Mouse (Mus musculus) limb, embryonic 10.5 days (tissue): Measurements from ENCODE around the gene E2f7. TPM values are rescaled to one million over a fixed set of nuclear protein-coding genes. Genes with fewer than 3 reads are reported as not detected.
"Not testable (repeated sequence)": the region's sequence is repeated elsewhere in the genome, so short reads cannot be mapped to it uniquely, and the experiment has no call there.

Experiments
- DNase-seq: peaks from one replicate; pipeline ENCODE4 v3.0.0-alpha.2; 2017; ENCODE audit warnings: low spot score
- H3K27ac ChIP-seq: fragments of 300-500 bp; sonication (generic); 2 replicates; pipeline ENCODE4 v1.5.1; 2016; ENCODE audit warnings: mild to moderate bottlenecking
- H3K27me3 ChIP-seq: fragments of 300-500 bp; sonication (generic); 2 replicates; pipeline ENCODE4 v1.6.1; 2016; ENCODE audit warnings: low read depth, mild to moderate bottlenecking; ENCODE audit not compliant: poor library complexity, severe bottlenecking
- H3K36me3 ChIP-seq: fragments of 300-500 bp; sonication (generic); 2 replicates; pipeline ENCODE4 v1.6.1; 2016; ENCODE audit warnings: mild to moderate bottlenecking, moderate library complexity
- H3K4me1 ChIP-seq: fragments of 300-500 bp; sonication (generic); 2 replicates; pipeline ENCODE4 v1.6.1; 2016
- H3K4me3 ChIP-seq: fragments of 300-500 bp; sonication (generic); 2 replicates; pipeline ENCODE4 v1.5.1; 2016; ENCODE audit warnings: mild to moderate bottlenecking, moderate library complexity
- H3K9me3 ChIP-seq: fragments of 300-500 bp; sonication (generic); replicated peaks from 2 replicates; pipeline ENCODE4 v1.6.1; 2016; ENCODE audit warnings: mild to moderate bottlenecking
- WGBS: fragments of 180-500 bp; shearing (Covaris S2); methylation state at CpG from one replicate; pipeline ENCODE4 v1.1.7; 2016; 5-methylcytosine and 5-hydroxymethylcytosine counted together
- polyA plus RNA-seq: library from polyadenylated mRNA; unstranded; fragments of >200 nt; fragmentation: Nextera tagmentation; extraction: Ambion mirVana; gene quantifications from 2 replicates; pipeline ENCODE4 v1.2.1, GENCODE M21; 2016

E2f7 gene
- polyA plus RNA-seq, 1 experiment from 2014 or later, result 44.7 TPM

DNA sequence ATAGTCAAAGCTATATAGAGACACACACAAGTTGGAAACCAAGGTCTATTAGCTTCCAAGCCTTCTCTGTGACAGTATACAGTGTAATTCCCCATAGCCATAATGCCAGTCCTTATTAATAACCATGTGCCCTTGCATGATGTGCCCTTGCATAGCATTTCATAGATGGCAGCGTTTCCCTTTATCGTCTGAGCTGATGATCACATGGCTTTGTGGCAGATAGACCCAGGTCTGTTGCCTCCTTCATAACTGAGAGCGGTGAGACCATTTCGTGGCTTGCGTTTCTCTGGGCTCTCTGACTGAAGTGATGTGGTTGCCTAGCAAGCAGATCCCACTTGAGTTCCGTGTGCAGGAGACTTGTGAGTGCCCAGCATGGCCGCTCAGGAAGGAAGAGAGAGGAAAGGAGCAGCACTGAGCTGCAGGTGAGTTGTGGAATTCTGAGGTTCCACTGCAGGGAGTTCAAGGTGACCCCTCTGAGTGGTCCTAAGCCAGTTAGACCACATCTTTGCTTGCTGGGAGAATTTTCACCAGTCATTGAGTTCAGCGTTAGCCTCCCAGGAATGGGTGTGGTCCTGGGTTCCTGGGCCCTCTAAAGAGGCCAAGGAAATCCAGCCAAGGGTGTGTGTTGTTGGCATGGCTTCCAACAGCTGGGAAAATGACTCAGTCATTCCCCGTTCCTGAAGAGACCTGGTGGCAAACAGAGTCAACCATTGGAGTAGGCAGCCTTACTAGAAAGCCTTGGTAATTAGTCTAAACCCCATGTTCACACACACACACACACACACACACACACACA lies 4.5 kb downstream of the E2f7 start:
- Histone ChIP-seq H3K9me3 (no peaks in the 10 kb centered on the region), H3K27me3 (no peaks in the 10 kb centered on the region), H3K4me3 (no peak overlapping the region), H3K36me3 (peaks cover 75% of the 10 kb centered on the region), H3K27ac (no peak overlapping the region), H3K4me1 (peaks cover 19% of the 10 kb centered on the region)
- 97% methylated on average over 9 of the region's 9 CpGs for WGBS
- no peak for DNase-seq

DNA sequence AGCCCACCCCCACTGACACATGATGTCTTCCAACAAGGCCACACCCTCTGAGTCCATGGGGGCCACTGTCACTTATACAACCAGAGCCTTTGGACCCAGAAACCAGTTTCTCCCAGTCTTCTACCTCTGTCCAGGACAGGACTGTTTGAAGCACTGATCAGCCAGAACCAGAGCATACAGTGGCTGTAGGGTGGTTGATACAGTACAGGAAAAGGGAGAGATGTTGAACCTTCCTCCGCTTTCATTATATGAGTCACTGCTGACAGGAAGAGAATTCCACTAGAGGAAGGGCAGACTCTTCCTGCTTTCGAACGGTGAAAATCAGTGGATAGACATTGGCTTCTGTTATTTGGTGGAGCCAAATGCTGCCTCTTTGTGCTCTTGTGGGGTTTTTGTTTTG lies 7.6 kb downstream of the E2f7 start:
- H3K9me3 ChIP-seq, result no peaks in the 10 kb centered on the region
- H3K27ac ChIP-seq, result no peak overlapping the region
- H3K27me3 ChIP-seq, result no peaks in the 10 kb centered on the region
- 92% methylated on average over 3 of the region's 3 CpGs for WGBS
- no peak for DNase-seq
- H3K4me1 ChIP-seq, result peaks cover 7% of the 10 kb centered on the region; the same call in 1 of the 2 replicates
- H3K36me3 ChIP-seq, result peaks cover 100% of the 10 kb centered on the region
- no peak overlapping the region for H3K4me3 ChIP-seq

DNA sequence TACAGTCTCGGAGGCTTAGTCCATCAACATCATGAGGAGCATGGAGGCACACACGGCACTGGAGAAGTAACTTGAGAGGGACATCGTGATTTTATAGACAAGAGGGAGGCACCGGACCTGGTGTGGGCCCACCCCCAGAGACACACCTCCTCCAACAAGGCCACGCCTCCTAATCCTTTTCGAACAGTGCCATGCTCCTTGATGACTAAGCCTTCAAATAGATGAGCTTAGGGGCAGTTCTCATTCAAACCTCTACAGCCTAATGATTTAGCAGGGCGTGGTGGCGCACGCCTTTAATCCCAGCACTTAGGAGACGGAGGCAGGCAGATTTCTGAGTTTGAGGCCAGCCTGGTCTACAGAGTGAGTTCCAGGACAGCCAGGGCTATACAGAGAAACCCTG lies 10.3 kb downstream of the E2f7 start:
- H3K27ac ChIP-seq, result no peak overlapping the region
- no peaks in the 10 kb centered on the region for H3K27me3 ChIP-seq
- peaks cover 7% of the 10 kb centered on the region; the same call in 1 of the 2 replicates for H3K4me1 ChIP-seq
- no peak overlapping the region for H3K4me3 ChIP-seq
- H3K36me3 ChIP-seq, result peaks cover 98% of the 10 kb centered on the region
- no peaks in the 10 kb centered on the region for H3K9me3 ChIP-seq
- WGBS, result 95% methylated on average over 10 of the region's 10 CpGs
- DNase-seq, result no peak

DNA sequence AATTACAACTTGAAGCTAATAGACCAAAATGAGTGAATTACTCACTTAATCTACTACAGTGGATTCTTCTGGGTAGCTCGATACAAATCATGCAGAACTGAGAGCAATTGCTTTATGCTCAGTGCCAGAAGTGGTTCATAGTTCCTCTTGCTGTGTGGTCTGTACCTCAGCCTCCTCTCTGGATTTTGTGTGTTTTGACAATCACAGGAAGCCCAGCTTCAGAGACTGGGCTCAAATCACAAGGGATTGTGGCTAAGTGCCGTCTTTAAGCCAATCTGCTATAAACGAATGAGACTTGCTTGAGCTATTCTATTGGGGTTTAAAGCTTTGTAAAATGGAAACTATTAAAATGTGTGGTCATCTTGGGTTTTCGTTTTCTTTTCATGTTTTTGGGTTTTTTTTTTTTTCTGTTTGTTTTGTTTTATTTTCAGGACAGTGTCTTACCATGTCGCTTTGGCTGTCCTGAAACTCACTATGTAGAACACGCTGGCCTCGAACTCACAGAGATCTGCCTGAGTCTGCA lies 11.1 kb downstream of the E2f7 start:
- H3K4me3 ChIP-seq, result no peak overlapping the region
- peaks cover 7% of the 10 kb centered on the region; the same call in 1 of the 2 replicates for H3K4me1 ChIP-seq
- no peaks in the 10 kb centered on the region for H3K27me3 ChIP-seq
- WGBS, result 90% methylated on average over 7 of the region's 7 CpGs
- DNase-seq, result no peak
- H3K36me3 ChIP-seq, result peaks cover 98% of the 10 kb centered on the region
- no peak overlapping the region for H3K27ac ChIP-seq
- H3K9me3 ChIP-seq, result no peaks in the 10 kb centered on the region

DNA sequence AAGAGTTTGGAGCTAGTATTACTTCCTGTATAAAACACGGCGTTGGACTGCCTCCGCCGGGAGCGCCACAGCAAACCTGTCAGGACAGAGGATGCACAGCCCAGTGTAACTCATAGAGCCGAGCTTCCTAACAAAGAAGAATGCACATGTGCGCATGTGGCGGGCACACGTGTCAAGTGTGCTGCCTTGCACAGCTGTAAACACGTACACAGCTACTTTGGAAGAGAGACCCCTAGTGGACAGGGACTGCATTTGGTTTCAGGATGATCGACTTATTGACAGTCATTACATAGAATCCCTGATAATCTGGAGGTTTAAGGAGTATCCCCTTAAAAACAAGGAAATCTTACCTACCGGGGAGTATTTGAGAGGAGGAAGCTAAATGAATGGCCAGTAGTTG lies 15.3 kb downstream of the E2f7 start:
- H3K27me3 ChIP-seq, H3K9me3 ChIP-seq, H3K4me3 ChIP-seq, H3K27ac ChIP-seq, H3K4me1 ChIP-seq, DNase-seq: not testable (repeated sequence)
- H3K36me3 ChIP-seq, result peaks cover 98% of the 10 kb centered on the region
- 85% methylated on average over 8 of the region's 12 CpGs for WGBS

DNA sequence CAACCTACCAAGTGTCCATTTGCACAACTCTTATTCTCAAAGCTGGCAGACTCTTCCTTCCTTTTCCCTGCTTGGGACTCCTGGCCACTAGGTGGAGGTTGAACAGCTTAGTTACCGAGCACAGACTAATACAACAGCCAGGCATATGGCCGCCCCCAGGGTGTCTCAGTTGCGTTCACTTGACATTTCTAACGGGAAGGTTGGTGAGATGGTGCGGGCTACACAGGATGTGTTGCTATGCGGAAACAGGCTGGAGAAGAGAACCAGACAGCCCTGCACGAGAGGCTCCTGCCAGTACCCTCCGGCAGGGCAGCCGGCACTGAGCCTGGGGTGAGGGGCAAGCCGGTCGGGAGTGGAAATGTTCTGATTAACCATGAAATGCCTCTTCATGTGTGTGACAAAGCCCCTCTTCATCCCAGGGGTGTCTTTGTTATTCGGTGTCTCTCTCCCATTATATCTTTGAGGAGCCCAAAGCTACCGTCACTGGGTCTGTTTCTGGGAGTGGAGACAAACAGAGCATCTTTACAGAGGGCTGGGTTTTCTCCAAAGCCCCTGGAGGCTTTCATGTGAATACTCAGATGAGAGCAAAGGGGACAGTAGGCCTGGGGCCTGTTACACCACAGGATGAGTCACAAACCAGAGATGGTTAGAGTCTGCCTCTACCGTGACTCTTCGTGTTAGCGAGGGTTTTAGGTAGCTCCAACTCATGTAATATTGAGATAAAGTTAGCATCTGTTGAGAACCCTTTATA lies 17.1 kb downstream of the E2f7 start:
- no peaks in the 10 kb centered on the region for H3K9me3 ChIP-seq
- H3K27me3 ChIP-seq, result no peaks in the 10 kb centered on the region
- DNase-seq, result no peak
- 93% methylated on average over 16 of the region's 16 CpGs for WGBS
- H3K36me3 ChIP-seq, result peaks cover 98% of the 10 kb centered on the region
- no peak overlapping the region for H3K27ac ChIP-seq
- no peak overlapping the region for H3K4me3 ChIP-seq
- H3K4me1 ChIP-seq, result no peaks in the 10 kb centered on the region

DNA sequence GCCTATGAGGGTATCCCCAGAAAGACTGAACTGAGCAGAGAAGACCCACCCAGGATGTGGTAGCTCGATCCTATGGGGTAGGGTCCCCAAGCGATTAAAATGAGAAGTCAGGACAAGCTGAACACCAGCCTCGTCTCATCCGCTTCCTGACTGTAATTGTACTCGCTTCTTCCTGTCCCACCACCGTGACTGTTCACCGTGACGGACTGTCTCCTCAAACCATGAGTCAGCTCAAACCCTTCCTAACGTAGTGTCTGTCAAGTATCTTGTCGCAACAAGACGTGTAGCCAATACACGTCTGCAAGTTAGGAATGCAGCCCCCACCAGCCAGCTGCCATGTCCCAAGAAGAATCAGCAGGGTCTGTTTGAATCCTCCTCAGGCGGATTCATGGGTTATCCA lies 18.2 kb downstream of the E2f7 start:
- Histone ChIP-seq H3K4me3 (no peak overlapping the region), H3K27me3 (no peaks in the 10 kb centered on the region), H3K27ac (no peak overlapping the region), H3K9me3 (no peaks in the 10 kb centered on the region), H3K4me1 (no peaks in the 10 kb centered on the region), H3K36me3 (peaks cover 98% of the 10 kb centered on the region)
- WGBS, result 94% methylated on average over 13 of the region's 13 CpGs
- no peak for DNase-seq

DNA sequence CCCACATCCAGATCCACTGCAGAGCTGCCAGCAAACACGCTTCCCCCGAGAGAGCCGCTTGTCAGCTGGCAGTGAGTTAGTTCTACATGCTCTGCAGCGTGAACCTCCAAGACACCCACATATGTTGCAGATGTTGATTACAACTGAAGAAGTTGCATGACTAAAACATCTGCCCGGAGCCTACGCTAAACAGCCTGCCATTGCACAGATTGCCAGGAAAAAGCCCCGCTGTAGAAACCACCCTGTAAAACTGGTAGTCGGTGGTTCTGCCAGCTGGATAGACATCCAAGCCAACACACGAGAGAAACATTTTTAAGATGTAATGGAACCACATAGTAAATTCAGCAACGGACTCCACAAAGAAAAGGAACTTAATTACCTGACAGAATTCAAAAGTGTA lies 24.3 kb downstream of the E2f7 start:
- 98% methylated on average over 10 of the region's 10 CpGs for WGBS
- Histone ChIP-seq H3K4me1 (no peaks in the 10 kb centered on the region), H3K9me3 (no peaks in the 10 kb centered on the region), H3K27me3 (no peaks in the 10 kb centered on the region), H3K4me3 (no peak overlapping the region), H3K36me3 (peaks cover 100% of the 10 kb centered on the region), H3K27ac (no peak overlapping the region)
- DNase-seq, result no peak

DNA sequence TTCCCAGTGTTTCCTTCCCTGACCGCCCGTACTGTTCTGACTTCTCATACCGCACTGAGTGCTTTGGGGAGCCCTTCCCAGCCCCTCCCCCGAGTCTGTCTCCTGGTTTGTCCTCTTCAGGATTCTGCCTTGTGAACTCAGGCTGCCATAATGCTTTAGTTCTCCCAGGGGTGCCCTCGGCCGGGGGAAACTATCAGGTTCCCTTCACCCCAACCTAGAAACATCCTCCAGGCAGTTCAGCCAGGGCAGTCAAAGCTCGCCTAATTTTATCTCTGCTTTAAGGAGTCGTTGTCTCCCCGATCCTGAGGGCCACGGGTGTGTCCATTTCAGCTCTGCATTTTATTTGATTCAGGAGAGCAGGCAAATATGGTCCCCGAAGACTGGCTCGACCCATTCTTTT lies 28.0 kb downstream of the E2f7 start:
- H3K4me1 ChIP-seq, result no peaks in the 10 kb centered on the region
- DNase-seq, result no peak
- H3K9me3 ChIP-seq, result no peaks in the 10 kb centered on the region
- WGBS, result 95% methylated on average over 12 of the region's 12 CpGs
- no peak overlapping the region for H3K4me3 ChIP-seq
- no peak overlapping the region for H3K27ac ChIP-seq
- H3K36me3 ChIP-seq, result peaks cover 96% of the 10 kb centered on the region
- no peaks in the 10 kb centered on the region for H3K27me3 ChIP-seq

DNA sequence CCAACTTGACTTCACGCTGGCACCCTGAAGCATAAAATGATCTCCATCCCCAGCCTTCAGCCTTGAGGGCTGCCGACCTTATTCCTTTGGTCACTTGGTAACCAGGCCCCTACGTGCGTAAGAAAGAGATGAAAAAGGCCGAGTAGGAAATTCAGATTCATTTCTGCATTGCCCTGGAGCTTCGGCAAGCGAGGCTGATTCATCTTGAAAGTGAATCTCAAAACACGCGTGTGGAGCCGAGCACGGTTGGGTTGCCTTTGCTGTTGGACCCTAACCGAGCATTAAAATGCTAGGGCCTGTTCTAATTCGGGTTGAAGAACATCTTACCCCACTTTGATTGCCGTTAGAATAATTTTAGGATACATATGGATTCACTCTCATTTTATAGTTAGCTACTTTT lies 28.6 kb downstream of the E2f7 start:
- Histone ChIP-seq H3K27me3 (no peaks in the 10 kb centered on the region), H3K9me3 (no peaks in the 10 kb centered on the region), H3K36me3 (peaks cover 96% of the 10 kb centered on the region), H3K4me3 (no peak overlapping the region), H3K4me1 (no peaks in the 10 kb centered on the region), H3K27ac (no peak overlapping the region)
- DNase-seq, result no peak
- WGBS, result 96% methylated on average over 14 of the region's 14 CpGs

DNA sequence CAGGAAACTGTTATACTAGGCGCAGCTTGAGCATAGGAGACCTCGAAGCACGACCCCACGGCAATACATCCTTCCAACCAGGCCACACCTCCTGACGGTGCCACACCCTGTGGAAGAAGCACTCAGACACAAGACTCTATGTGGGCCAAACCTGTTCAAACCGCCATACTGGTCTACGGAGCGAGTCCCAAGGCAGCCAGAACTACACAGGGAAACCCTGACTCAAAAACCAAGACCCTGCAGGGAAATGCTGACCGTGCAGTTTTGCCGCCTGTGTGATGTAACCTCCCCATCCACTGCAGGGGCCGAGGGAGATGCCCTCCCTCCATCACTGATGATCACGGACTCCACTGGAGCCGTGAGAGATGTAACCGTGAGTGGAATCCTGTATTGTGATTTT lies 36.5 kb downstream of the E2f7 start:
- peaks cover 96% of the 10 kb centered on the region for H3K36me3 ChIP-seq
- WGBS, result 94% methylated on average over 14 of the region's 14 CpGs
- H3K4me3 ChIP-seq, result no peak overlapping the region
- no peaks in the 10 kb centered on the region for H3K9me3 ChIP-seq
- no peak for DNase-seq
- no peak overlapping the region for H3K27ac ChIP-seq
- no peaks in the 10 kb centered on the region for H3K4me1 ChIP-seq
- no peaks in the 10 kb centered on the region for H3K27me3 ChIP-seq

DNA sequence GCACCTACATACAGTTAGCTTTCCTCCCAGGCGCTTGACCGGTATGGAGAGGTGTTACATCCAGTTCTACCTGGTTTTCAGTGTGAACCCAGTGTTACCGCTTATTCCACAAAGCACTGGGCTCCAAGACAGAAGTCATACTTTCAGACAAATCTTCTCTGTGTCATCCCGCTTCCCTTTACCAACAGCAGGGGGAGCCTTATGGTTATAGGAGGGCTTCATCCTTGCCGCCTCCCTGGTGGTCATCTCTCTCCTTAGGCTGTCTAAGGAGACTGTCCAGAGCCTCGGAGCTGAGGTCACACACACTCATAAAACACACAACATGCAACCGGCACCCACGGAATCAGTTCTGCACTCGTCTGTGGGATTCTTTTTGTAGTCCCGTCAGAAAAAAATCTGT lies 37.4 kb downstream of the E2f7 start:
- H3K4me1 ChIP-seq, result peaks cover 4% of the 10 kb centered on the region

DNA sequence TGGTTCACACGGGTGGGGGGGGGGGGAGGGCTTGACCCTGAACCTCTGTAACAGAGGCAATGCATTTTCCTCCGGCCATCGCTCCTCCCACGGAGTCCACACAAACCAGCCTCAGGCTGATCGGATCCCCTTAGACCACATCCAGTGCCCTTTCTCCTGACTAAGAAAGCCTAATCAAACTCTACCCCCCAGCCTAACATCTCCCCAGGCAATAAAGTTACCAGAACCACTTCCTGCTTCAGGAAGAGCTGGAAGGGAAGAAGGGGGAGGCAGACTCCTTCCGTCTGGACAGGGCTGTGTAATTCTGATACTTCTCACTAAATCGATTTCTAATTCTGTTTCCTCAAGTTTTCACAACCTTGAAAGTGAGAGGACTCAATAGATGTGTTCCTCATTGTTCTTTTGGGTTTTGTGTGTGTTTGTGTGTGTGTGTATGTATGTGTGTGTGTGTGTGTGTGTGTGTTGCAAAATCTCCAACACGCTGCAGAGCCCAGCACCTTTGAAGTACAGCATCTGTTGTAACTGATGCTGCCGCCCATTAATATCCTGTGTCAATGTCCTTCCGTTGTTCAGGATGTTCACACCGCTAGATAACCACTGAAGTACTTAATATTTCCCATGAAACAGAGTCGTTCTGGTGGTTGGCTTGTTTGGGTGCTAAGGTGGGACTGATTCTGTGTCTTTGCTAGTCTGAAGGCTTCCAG lies 43.0 kb downstream of the E2f7 start:
- Histone ChIP-seq H3K36me3 (peaks cover 43% of the 10 kb centered on the region), H3K27me3 (no peaks in the 10 kb centered on the region), H3K4me3 (no peak overlapping the region), H3K9me3 (no peaks in the 10 kb centered on the region), H3K4me1 (peaks cover 13% of the 10 kb centered on the region), H3K27ac (peak overlapping the region; percentile 19)
- no peak for DNase-seq
- 65% methylated on average over 11 of the region's 12 CpGs for WGBS

More for the DNA sequence above, 37.4 kb downstream of the E2f7 start:
- WGBS, result 81% methylated on average over 10 of the region's 10 CpGs
- no peaks in the 10 kb centered on the region for H3K27me3 ChIP-seq
- H3K27ac ChIP-seq, result no peak overlapping the region
- H3K4me3 ChIP-seq, result no peak overlapping the region
- no peaks in the 10 kb centered on the region for H3K9me3 ChIP-seq
- peaks cover 97% of the 10 kb centered on the region for H3K36me3 ChIP-seq
- no peak for DNase-seq
